Mouse (Mus musculus): ENCODE results near the gene Trpc1. TPM values are rescaled to one million over a fixed set of nuclear protein-coding genes. Genes with fewer than 3 reads are reported as not detected.

The Trpc1 gene
- total RNA-seq (2014; fragmentation: Nextera tagmentation) (0.20 TPM in 1 of 2 replicates, not detected in the other), total RNA-seq (2017) (0.09 TPM in 1 of 2 replicates, not detected in the other)

DNA sequence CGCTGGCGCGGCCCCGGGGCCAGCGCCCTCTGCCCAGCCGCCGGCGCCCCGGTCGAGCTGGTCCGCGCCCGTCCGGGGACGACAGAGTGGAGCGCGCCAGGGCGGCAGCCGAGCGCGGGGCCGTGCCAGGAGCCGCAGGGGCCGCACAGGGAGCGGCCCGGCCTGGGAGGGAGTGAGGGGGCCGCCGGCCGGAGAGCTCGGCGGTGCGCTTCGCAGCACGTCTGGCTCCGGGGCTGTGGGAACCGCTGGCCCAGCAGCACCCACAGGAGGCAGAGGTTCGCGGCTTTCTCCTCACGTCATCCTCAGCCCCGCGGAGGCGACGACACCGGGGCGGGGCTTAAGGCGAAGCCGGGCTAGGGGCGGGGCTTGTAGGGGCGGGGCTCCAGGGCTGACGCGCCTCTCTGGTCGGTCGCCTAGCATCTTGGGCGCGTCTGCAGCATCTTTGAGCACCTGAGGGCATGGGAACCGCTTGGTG lies at the start of gene Trpc1:
TSS of gene Trpc1 (minus strand) at position 339 of the 475 bp plus-strand sequence.
- peak; percentile 98 for ATAC-seq (replicated peaks; ENCODE audit: low FRiP score, low TSS enrichment, poor library complexity, severe bottlenecking)

DNA sequence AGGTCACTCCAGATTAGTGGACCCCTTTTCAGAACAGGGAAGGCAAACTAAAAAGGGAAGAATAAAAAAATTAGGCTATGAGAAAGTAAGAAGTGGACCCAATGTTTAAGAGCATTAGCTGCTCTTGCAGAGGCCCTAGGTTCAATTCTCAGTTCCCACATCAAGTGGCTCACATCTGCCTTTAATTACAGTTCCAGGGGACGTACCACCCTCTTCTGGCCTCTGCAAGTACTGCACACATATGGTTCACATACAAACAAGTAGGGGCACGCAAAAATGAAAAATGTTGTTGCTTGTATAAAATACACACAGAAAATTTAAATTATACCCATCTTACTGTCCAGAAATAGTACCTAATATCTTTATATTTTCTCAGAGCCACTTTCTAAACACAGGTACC lies 46.1 kb upstream of the Trpc1 start:
- no peak for ATAC-seq (replicated peaks; ENCODE audit: low FRiP score, low TSS enrichment, poor library complexity, severe bottlenecking)

DNA sequence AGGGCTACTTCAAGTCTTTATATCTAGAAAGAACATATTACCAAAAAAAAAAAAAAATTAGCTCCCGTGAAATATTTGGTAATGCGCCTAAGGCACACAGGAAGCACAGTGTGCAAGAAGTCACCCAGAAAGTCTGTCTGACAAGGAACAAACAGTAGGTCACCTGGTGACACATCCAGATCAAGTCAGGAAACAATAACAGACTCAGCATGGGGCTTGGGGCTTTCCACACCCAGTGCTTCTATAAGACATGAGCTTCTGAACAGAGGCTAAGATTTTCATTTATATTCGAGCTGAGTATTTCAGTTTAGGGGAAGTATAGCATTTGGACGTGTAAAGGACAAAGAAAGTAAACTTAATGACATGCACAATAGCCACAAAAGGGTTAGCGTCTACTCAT lies 45.7 kb upstream of the Trpc1 start:
- ATAC-seq (replicated peaks; ENCODE audit: low FRiP score, low TSS enrichment, poor library complexity, severe bottlenecking) = no peak

DNA sequence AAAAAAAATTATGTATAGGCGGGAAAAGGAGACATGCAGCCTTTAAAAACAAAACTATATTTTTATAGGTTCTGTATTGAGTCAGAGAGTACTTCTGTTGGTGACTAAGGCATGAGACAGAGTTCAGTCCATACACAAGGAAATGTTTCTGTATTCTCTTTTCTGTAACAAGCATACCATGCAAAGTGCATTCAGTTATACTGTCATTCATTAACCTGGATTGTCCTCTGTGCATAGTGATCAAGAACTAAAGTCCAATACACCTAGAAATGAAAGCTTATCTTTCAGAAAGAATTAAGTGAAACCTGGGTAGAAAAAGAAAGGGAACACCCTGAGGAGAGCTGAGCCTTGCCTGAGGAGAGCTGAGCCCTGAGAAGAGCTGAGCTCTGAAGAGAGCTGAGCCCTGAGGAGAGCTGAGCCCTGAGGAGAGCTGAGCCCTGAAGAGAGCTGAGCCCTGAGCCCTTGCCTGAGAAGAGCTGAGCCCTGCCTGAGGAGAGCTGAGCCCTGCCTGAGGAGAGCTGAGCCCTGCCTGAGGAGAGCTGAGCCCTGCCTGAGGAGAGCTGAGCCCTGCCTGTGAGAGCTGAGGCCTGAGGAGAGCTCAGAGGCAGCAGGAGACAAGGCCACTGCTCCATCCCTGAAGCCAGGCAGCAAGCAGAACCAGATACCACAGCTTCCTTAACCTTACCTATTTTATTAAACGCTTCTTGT lies 45.1 kb upstream of the Trpc1 start:
- no peak for ATAC-seq (replicated peaks; ENCODE audit: low FRiP score, low TSS enrichment, poor library complexity, severe bottlenecking)

DNA sequence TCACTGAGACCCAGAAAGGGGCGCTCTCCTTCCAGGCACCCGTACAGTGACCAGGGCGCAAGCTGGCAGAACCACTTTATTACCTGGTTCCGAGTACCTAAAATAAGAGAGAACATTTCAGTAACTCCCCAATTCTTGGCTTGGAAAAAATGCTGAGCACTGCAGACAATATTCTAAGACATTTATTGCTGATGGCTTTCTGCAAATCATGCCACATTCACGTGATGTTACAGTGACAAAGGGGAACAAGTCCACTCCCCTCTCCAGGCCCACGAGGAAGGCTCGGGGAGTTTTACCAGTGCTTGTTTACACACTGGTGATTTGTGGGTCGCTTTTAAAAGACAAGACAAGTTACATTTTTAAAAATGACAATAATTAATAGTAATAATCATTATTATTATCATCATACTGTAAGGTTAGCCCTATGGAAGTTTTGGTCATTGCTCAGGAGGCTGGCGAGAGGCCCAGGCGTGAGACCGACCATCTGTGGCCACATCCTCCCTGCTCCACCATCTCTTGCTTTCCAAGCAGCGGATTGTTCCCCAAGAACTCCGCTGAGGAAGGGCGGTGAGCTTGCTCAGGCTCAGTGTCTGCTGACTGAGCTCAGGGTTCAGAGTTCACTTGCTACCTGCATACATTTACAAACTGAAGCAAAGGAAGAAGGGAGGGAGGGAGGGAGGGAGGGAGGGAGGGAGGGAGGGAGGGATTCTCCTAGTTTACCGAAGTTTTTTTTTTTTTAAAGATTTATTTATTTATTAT lies 44.0 kb upstream of the Trpc1 start:
- no peak for ATAC-seq (replicated peaks; ENCODE audit: low FRiP score, low TSS enrichment, poor library complexity, severe bottlenecking)

DNA sequence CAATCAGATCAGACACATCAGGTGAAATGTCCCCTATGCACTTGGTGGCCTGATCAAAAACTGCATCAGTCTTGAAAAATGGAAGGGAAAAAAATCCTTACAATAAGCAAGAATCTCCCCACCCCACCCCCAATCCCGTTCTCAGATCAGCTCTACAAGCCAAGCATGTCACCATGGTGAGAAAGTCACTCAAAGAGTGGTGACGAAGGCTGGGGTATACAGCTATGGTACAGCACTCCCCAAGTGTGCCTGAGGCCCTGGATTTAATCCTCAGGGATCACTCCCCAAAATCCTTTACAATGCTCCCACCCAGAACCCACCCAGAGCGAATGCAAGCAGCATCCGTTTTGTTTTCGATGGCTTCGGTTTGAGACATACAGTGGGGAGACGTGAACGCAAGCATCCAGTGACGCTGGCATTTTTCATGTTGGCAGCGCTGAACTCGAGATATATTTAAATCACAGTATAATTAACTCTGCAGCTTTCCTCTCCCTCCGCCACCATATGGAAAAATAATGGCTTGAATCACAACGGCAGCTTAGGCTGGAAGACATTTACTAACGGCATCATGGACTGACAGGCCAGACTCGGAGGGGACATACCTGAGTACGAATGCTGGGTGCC lies 34.8 kb upstream of the Trpc1 start:
- ATAC-seq (replicated peaks; ENCODE audit: low FRiP score, low TSS enrichment, poor library complexity, severe bottlenecking) = no peak

DNA sequence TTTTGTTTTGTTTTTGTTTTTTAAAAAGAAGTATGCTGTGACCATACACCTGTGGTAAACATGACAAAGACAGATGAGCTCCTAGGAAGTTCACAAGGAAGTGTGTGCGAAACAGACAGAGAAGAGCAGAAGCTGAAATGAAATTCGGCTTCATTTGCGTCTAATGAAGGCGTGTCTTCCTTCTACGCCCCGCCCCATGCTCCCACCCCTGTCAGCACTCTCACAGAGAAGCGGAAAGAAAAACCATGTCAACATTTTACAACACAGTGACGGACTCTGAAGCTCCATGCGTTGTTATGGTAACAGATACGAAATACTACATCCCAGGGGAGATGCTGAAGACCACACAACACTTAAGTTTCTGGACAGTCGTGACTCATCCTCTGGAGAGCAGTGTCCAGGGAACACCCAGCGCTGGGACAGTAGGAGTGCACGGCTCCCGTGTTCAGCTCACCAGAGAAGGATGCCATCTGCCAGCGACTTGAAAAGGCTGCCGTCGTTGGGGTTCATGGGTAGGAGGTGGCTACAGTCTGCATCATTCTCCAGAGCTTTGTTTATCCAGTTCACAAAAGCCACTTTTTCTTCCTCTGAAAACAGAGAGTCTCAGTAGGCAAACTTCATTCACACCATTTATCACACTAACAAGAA lies 33.6 kb upstream of the Trpc1 start:
- ATAC-seq (replicated peaks; ENCODE audit: low FRiP score, low TSS enrichment, poor library complexity, severe bottlenecking) = no peak

DNA sequence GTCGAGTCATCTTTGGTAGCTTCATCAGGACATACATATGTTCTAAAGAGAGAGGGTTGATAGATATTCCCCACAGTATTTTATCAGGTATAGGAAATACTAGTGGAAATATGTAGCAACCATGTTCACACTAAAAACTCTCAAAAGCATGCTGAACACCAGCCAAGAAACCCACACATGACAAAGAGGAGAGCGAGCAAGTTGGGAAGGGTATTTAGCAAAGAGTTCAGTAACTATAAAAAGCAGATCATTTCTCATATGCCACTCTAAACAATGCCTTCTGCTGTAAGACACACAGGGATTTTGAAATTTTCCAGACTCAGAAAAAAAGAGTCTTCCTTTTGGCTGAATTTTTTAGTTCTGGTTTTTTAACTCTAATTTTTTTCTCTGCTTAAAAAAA lies 21.5 kb upstream of the Trpc1 start:
- ATAC-seq (replicated peaks; ENCODE audit: low FRiP score, low TSS enrichment, poor library complexity, severe bottlenecking) = no peak

DNA sequence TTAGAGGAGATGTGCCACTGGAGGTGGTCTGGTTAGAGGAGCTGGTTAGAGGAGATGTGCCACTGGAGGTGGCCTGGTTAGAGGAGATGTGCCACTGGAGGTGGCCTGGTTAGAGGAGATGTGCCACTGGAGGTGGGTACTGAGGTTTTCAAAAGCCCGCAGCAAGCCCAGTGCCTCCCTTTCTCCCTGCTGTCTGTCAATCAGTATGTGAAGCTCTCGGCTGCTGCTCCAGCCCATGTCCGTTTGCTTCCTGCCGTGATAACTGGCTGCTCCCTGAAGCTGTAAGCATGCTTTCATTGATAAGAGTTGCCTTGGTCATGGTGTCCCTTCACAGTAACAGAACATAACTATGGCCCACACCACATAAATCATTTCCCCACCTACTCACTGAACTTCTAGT lies 13.0 kb upstream of the Trpc1 start:
- ATAC-seq (replicated peaks; ENCODE audit: low FRiP score, low TSS enrichment, poor library complexity, severe bottlenecking) = no peak

DNA sequence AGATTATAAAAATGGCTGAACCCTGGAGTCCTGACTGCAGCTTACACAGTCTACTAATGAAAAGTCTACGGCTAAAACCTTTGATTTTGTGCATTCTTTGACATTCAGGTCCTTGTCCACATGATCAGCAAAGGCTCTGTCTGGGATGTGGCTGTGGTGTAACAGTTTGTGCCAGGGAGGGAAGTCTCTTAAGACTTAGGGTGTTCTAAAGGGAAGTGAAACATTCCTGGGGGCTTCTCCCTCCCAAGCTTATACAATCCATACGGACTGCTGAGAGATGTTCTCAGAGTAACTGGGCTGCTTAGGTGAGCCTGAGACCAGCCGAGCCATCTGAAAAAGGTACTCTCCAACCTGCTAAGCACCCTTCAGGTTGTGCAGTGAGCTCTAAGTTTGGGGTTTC lies 12.1 kb upstream of the Trpc1 start:
- no peak for ATAC-seq (replicated peaks; ENCODE audit: low FRiP score, low TSS enrichment, poor library complexity, severe bottlenecking)

DNA sequence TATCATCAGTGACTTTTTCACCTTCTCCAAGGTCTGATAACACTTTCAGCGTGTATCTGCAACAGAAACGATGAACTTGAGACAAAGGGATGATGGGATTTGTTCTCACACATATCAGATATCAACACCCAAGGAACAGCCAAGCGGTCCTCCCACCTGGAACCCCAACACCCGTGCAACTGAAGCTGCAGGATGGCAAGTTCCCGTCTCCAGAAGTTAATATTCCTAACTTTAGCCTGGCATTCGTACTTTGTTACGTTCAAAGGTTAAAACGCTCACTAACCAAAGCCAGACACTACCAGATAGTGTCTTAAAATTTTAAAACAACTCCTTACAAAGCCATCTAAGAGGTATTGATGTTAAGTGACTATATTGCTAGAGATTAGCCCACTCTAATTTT lies 11.2 kb upstream of the Trpc1 start:
- no peak for ATAC-seq (replicated peaks; ENCODE audit: low FRiP score, low TSS enrichment, poor library complexity, severe bottlenecking)

DNA sequence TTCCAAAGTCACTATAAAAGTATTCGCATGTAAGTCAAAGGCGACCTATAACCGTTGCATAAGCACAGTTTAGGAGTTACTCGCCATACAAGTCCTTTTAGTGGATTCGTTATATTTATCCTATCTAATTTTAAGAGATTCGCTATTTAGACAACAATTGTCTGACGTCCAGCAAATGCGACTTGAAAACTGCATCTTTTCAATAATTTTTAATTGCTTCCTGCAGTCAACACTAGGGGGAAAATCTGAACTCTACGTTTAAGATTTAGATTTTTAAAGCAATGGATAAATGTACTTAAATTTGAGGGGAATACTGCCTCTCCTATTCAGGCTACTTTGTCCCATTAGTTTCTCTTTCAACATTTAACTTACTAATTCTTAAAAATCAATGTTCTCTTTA lies 571 bp upstream of the Trpc1 start:
- ATAC-seq (replicated peaks; ENCODE audit: low FRiP score, low TSS enrichment, poor library complexity, severe bottlenecking) = no peak

DNA sequence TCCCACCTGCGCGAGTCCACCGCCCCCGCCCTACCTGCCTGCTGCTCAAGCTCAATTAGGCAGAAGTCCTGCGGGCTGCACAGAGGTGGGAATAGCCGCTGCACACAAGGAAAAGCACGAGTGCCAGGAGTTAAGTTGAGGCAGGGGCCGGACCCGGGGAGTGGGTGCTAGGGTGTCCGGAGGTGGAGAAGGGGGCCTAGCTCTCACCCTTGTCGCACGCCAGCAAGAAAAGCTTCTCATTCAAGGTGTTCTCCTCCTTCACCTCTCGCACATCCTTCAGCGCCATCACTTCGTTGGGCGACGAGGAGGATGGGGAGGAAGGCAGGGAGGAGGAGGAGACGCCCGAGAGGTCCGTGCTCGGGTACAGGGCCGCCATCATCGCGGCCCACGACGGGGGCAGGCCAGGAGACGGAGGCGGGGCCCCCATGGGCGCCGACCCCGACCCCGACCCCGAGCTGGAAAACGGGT lies 680 bp downstream of the Trpc1 start:
- 0 out of 2 replicates have a peak, but pooled peaks have one; percentile 5 for ATAC-seq (replicated peaks; ENCODE audit: low FRiP score, low TSS enrichment, poor library complexity, severe bottlenecking)

DNA sequence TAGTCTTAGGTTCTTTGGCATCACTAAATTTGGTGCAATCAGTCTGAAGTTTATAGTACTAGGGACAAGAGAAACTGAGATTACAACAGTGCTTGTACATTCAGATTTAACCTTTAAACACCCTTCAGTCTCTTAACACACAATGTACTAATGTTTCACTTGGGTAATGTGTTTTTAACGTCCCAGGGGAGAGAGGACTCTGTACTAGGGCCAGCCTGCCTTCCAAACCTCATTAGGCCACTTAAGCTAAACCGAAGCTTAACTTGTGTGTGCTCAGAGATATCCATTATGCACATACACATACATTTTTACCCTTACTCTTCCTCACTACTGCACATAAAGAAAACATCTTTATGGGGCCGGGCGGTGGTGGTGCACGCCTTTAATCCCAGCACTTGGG lies 2.9 kb downstream of the Trpc1 start:
- no peak for ATAC-seq (replicated peaks; ENCODE audit: low FRiP score, low TSS enrichment, poor library complexity, severe bottlenecking)

DNA sequence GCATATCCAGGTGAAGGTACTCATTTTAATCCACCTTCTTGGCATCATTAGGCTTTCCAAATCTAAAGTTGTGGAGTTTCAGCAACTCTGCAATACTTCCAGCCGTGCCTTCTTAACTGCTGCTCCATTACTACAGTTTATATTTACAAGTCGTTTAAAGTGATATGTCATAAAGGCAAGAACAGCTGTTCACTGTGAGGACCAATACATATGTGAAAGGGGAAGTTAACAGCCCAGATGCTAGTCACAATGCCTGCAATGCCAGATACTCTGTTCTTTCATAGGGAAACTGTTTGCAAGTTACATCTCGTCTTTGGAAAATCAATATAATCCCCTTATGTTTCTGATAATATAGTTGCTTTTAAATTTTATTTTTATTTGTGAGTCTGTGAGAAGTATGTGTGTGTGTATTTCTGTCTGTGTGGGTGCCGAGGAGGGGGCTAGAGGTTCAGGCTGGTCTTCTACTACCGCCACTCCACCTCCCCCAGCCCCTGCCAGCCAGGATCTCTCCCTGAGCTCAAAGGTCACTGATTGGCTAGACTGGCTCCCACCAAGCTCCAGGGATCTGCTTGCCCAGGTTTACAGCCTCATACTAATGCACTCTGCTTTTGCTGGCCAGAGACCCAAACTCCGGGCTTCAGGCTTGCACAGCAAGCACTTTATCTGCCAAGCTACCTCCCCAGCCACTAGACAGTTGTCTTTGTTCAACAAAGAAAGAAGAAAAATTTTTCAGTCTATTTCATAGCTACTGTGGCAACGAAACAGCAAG lies 5.1 kb downstream of the Trpc1 start:
- no peak for ATAC-seq (replicated peaks; ENCODE audit: low FRiP score, low TSS enrichment, poor library complexity, severe bottlenecking)

DNA sequence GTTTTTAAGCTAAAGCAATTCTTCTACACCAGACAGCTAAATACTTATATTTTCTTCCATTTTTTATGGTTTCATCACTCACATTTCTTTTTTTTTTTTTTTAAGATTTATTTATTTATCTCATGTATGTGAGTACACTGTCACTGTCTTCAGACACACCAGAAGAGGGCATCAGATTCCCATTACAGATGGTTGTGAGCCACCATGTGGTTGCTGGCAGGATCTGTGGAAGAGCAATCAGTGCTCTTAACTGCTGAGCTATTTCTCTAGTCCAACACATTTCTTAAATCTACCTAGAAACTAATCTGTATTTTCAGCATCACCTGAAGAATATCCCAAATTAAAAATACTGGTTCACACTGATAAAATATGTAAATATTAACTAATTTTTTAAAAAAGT lies 13.9 kb downstream of the Trpc1 start:
- no peak for ATAC-seq (replicated peaks; ENCODE audit: low FRiP score, low TSS enrichment, poor library complexity, severe bottlenecking)

DNA sequence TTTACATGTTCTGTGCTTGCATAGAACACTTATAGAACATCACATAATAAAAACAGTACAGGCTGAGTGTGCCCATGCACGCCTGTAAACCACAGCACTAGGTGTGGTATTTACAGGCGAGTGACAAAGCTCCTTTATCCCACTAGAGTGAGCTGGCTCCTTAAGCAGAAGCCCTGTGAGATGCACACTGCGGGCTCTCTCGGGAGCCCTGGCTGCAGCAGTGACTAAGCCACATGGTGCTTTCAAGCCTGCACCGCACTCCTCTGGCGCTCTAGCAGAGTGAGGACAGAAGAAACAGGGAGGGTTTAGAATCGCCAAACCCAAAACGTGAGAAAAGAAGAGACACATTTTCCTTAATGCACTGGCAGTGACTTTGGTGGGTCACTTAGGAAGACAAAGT lies 37.6 kb downstream of the Trpc1 start:
- no peak for ATAC-seq (replicated peaks; ENCODE audit: low FRiP score, low TSS enrichment, poor library complexity, severe bottlenecking)

DNA sequence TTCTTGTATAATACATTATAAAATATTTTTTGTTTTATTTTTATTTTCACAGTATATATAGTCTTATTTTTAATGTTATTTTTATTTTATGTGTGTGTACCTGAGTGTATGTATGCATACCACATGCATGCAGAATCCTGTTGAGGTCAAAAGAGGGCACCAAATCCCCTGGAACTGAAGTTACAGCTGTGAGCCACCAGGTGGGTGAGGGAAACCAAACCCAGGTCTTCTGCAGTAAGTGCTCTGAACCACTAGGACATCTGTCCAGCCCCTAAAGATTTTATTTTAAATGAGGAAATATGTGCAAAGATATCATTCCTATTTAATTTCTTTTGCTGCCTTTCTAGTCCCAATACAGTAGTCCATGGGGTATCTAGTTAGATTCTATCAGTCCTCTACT lies 41.2 kb downstream of the Trpc1 start:
- peak; percentile 82 for ATAC-seq (replicated peaks; ENCODE audit: low FRiP score, low TSS enrichment, poor library complexity, severe bottlenecking)

DNA sequence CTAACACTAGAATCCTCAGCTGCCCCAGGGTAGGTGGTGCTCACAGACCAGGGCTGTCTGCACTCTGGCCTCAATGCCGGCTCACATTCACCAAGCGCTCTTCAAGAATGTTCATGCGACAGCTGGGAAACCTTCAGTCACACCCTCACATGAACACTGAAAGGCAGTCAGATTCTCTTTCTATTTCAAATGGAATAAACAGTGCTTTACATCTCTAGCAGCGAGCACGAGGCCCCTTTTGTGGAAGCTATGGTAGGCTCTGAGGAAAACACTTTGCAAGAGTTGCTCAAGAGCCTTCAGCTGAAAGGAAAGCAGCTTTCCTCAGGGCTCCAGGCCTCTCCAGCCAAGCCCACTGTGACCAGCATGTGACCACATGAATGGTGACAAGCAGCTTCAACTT lies 44.8 kb downstream of the Trpc1 start:
- ATAC-seq (replicated peaks; ENCODE audit: low FRiP score, low TSS enrichment, poor library complexity, severe bottlenecking) = no peak
